Mouse (Mus musculus) cortical plate, adult 2 months (tissue): Measurements from ENCODE around the gene Tnxb.

Experiments
- CTCF ChIP-seq: fragments of 200-500 bp; IDR thresholded peaks from 2 replicates; pipeline ENCODE4 v1.5.1; 2011; ENCODE audit warnings: mild to moderate bottlenecking, control low read depth, low read length; ENCODE audit not compliant: insufficient read depth; ENCODE audit errors: extremely low read depth
- POLR2A ChIP-seq: fragments of 200-500 bp; IDR thresholded peaks from 2 replicates; pipeline ENCODE4 v1.6.1; 2011; ENCODE audit warnings: mild to moderate bottlenecking, low read length, control low read depth; ENCODE audit not compliant: insufficient read depth; ENCODE audit errors: extremely low read depth

DNA sequence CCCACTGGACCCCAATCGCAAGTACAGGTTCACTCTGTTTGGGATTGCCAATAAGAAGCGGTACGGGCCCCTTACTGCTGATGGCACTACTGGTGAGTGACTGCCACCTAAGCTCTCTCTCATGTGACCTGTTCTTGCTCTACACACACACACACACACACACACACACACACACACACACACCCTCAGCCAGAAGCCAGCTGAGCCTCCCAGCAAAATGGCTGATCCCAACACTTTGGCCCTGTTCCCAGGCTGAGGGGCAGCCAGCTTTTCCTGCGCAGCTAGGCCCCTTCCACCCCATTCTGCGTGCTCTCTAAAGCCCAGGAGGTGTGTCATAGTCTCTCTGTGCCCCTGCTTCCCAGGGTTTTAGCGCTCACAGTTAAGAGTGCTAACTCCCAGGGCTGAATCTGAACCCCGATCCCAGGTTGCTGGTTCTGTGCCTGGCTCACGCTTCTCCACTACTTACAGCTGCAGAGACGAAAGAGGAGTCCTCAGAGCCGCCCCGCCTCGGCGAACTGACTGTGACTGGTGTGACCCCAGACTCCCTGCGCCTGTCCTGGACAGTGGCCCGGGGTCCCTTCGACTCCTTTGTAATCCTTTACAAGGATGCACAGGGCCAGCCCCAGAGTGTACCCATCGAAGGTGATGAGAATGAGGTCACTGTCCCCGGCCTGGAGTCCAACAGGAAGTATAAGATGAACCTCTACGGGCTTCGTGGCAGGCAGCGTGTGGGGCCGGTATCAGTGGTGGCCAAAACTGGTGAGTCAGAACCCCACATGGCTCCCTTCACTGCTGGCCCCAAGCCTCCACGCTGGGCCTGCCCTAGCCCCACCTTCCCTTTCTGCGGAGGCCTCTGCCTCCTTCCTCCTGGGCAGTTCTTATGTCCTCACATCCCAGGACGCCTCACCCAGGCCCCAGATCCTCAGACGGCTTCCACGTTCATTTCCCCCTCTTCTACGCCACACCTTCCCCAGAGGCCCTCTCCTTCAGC, 15.1 kb downstream of the Tnxb start:
- no peak for TF ChIP-seq CTCF
- no peak for TF ChIP-seq POLR2A
